Mouse (Mus musculus): ENCODE data around the gene Dusp16. TPM values are rescaled to one million over a fixed set of nuclear protein-coding genes. Genes with fewer than 3 reads are reported as not detected.
"Not testable (repeated sequence)": the region's sequence is repeated elsewhere in the genome, so short reads cannot be mapped to it uniquely, and the experiment has no call there.

The Dusp16 gene
- polyA plus RNA-seq, 2 experiments from 2014 or later = 1.9 to 2.2 TPM

GRCm38 (mm10) chr6:134696146-134696545 lies 96.3 kb downstream of the Dusp16 start:
- no peak for ATAC-seq

DNA sequence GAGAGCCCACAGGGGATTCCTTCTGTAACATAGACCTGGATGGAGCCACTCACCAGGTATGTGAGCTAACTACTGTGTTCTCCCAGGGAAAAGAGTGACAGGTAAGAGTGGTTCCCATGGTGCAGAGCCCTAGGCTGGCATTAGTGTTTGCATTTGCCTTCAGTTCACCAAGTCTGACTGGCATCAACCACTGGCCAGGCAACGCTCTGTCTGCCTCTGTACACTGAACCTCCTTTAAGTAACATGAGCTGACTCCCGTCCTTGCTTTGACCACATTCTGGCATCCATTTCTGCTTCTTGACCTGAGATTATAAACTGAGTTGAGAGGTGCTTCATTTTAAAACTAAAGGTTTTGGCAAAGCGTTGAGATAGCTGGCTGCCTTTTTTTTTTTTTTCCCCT lies 96.8 kb downstream of the Dusp16 start:
- ATAC-seq = no peak

DNA sequence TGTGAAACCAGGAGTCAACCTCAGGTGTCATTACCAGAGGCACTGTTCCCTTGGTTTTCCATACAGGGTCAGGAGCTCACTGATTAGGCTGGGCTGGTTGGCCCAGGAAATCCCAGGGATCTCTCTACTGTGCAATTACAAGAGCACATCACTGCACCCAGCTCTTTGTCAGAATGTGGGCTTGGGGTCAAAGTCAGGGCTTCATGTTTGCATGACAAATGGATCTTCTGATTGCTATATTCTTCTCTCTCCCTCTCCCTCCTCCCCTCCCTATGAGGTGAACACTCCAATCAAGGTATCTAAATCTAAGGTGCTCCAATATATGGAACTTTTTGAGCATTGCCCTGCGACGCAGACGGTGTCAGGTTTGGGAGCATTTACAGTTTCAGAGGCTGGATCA lies 97.4 kb downstream of the Dusp16 start:
- no peak for ATAC-seq

DNA sequence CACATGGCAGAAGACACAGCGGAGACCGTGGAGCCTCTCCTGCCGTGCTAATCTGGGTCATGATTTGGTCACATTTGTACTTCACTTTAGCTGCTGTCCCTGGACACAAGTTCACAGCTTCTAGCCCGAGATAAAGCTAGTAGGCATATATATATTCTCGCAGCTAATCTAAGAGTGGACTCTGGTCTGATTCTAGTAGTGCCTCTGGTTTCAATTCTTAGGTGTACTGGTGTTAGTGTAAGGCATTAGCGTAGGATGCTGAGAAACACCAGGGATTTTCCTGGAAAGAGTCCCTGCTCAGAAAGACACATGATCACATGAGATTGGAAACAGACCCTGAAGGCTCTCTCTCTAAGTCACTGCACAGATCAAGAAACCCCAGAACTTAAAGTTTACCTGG lies 97.9 kb downstream of the Dusp16 start:
- no peak for ATAC-seq

- ATAC-seq = no peak
Measured at GRCm38 (mm10) chr6:134685515-134685914, 106.9 kb downstream of the Dusp16 start.

DNA sequence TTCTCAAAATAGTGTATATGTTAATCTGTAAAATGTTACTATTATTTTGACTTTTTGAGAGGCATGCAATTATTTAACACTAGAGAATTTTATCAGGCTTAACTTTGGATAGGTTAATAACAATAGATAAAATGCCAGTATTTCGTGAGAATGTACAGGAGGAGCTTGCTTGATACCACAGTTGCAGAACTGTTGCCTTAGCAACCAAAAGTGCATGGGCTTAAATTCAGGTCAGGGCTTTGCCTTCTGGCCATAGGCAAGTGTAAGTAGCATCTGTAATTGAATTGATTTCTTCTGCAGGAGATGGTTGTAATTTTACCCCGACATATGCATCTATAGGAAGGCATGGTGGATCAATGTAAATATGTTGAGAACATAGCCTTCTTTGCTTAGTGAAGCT lies 107.4 kb downstream of the Dusp16 start:
- no peak for ATAC-seq

GRCm38 (mm10) chr6:134684354-134684915 lies 108.0 kb downstream of the Dusp16 start:
- no peak for ATAC-seq

- not testable (repeated sequence) for ATAC-seq
Measured at GRCm38 (mm10) chr6:134679330-134679729, 113.1 kb downstream of the Dusp16 start.

- no peak for ATAC-seq
Measured at GRCm38 (mm10) chr6:134678037-134678436, 114.4 kb downstream of the Dusp16 start.

GRCm38 (mm10) chr6:134677504-134677903 lies 114.9 kb downstream of the Dusp16 start:
- no peak for ATAC-seq

GRCm38 (mm10) chr6:134673712-134674111 lies 118.7 kb downstream of the Dusp16 start:
- not testable (repeated sequence) for ATAC-seq

GRCm38 (mm10) chr6:134670881-134671411 lies 121.5 kb downstream of the Dusp16 start:
- no peak for ATAC-seq

GRCm38 (mm10) chr6:134669179-134669865 lies 123.1 kb downstream of the Dusp16 start:
- no peak for ATAC-seq

- no peak for ATAC-seq
Measured at GRCm38 (mm10) chr6:134668519-134668918, 123.9 kb downstream of the Dusp16 start.

DNA sequence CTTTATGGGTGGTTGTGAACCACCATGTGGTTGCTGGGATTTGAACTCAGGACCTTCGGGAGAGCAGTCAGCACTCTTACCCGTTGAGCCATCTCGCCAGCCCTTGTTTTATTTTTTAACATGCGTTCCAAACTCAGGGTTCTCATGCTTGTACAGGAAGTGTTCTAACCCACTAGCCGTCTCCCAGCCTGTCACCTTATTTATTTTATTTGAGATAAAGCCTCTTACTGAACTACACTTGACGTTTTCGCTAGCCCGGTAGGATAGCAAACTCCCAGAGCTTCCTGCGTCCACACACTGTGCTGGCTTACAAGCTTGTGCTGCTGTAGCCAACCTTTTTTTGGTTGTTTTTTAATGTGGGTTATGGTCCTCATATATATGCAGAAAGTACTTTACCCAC lies 126.6 kb downstream of the Dusp16 start:
- ATAC-seq = no peak

Other genes with a start within 250 kb of the Dusp16 start
- 1 to 10 TPM; 6.8 to 8.7 TPM for gene Lrp6, start 225.7 kb downstream of the Dusp16 start, polyA plus RNA-seq (2017; shearing (Covaris generic))
- gene Mansc1, start 160.1 kb downstream of the Dusp16 start, polyA plus RNA-seq (2017; shearing (Covaris generic)) = 1 to 10 TPM; 8.6 to 9.9 TPM
- 10 to 100 TPM; 10.8 to 15.5 TPM for gene Borcs5, start 153.1 kb downstream of the Dusp16 start, polyA plus RNA-seq (2017; shearing (Covaris generic))
- 10 to 100 TPM; 26.3 to 31.1 TPM for gene Crebl2, start 37.5 kb upstream of the Dusp16 start, polyA plus RNA-seq (2017; shearing (Covaris generic))
- gene Gpr19, start 106.0 kb upstream of the Dusp16 start, polyA plus RNA-seq (2017; shearing (Covaris generic)) = 1 to 10 TPM; 3.3 to 8.7 TPM
- 10 to 100 TPM; 38.9 to 48.9 TPM for gene Cdkn1b, start 127.8 kb upstream of the Dusp16 start, polyA plus RNA-seq (2017; shearing (Covaris generic))
- gene Apold1, start 189.1 kb upstream of the Dusp16 start, polyA plus RNA-seq (2017; shearing (Covaris generic)) = under 1 TPM; 0.09 to 0.17 TPM
- gene Ddx47, start 219.0 kb upstream of the Dusp16 start, polyA plus RNA-seq (2017; shearing (Covaris generic)) = 100 to 1,000 TPM; 132 to 161 TPM